Mouse (Mus musculus) leukemia stem cell, adult 10-12 weeks (primary cell): ENCODE data around the gene 9530003J23Rik. TPM values are rescaled to one million over a fixed set of nuclear protein-coding genes. Genes with fewer than 3 reads are reported as not detected.

Experiments
- polyA plus RNA-seq: library from polyadenylated mRNA; stranded (reverse); fragments of >175 nt; gene quantifications from 2 replicates; pipeline ENCODE4 v1.2.3, GENCODE M21; 2012; ENCODE audit warnings: low replicate concordance

9530003J23Rik gene
- polyA plus RNA-seq: not detected in 2 replicates

GRCm38 (mm10) chr10:117238603-117239002 is at the start of gene 9530003J23Rik:
Gene 9530003J23Rik, minus strand, starts transcription at chr10:117238703.

DNA sequence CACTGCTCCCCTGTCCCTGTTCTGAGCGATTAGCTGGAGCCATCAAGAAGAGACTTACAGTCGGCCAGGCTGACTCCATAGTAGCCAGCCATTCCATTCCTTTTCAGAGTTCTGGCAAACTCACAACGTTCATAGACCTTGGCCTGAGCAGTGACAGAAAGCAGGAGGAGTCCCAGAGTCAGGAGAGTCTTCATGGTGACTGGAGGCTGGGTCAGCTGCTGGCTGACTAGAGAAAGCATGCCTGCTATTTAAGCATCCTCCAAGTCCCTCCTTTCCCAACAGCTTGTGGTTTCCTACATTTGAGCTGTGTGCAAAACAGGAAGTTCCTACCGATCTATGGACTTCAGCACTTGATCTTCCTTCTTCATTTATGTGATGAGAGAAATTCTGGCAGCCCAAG is 43.5 kb upstream of the 9530003J23Rik start, which contains the start of gene Lyz2:
Lyz2 (minus strand) TSS at position 273 of the 400 bp plus-strand sequence.

DNA sequence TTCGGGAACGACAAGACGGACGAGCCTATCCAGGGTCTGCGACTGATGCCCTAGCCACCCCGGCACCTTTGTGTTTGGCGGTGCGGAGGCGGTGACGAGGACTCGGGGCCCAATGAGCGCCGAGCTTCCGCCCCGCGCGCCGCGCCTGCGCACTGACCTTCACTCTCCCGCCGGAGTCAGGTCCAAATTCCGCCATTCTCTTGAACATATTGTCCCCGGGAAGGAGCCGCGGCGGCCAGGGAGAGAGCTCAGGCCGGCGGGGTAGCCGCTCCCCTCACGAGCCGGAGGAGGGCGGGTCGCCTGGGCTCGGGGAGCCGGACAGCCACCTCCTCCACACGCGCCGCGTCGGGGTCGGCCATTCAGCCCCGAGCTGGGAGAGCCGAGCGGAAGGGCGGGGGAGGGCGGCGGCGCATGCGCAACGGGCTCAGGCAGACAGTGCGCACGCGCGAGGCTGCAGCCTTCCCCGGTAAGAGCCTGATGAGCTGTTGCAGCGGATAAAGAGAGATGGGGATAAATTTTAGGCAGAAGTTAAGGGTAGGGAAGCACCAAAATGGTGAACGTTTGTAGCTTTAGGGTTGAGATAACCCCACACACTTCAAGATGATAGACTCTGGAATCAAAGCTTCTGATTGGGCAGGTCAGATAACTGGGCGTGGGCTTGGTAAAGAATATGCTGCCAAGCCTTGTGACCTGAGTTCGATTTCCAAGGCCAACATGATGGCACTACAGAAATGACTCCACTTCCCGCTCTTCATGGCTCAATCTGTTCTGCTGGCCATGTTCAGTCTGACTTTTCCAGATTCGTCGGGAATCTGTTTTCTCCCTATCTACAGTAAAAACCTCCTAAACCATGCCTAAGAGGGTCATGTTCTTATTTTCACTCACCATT is 14.2 kb downstream of the 9530003J23Rik start, which contains the start of gene Yeats4:
Yeats4 (minus strand) TSS at position 406 of the 889 bp plus-strand sequence.

Other genes starting within 250 kb of the 9530003J23Rik start
- not detected in 2 replicates for gene Lrrc10, start 193.4 kb downstream of the 9530003J23Rik start, polyA plus RNA-seq
- 10.5 and 20.7 TPM in 2 replicates for gene Cct2, start 174.9 kb downstream of the 9530003J23Rik start, polyA plus RNA-seq
- 8.1 and 9.3 TPM in 2 replicates for gene Frs2, start 90.2 kb downstream of the 9530003J23Rik start, polyA plus RNA-seq
- 115 and 145 TPM in 2 replicates for gene Yeats4, start 14.2 kb downstream of the 9530003J23Rik start, polyA plus RNA-seq
- 7.9 and 8.5 TPM in 2 replicates for gene Lyz2, start 43.6 kb upstream of the 9530003J23Rik start, polyA plus RNA-seq
- not detected in 2 replicates for gene Lyz1, start 54.2 kb upstream of the 9530003J23Rik start, polyA plus RNA-seq
- gene Cpsf6, start 141.3 kb upstream of the 9530003J23Rik start, polyA plus RNA-seq: 687 and 841 TPM in 2 replicates